Mouse (Mus musculus): ENCODE measurements at regions not wholly inside any gene's neighbourhood (a gene's known extent, or its start where the extent isn't known, plus 50 kb on each side); places are given as distances from the start of the nearest gene placed in this dataset.

DNA sequence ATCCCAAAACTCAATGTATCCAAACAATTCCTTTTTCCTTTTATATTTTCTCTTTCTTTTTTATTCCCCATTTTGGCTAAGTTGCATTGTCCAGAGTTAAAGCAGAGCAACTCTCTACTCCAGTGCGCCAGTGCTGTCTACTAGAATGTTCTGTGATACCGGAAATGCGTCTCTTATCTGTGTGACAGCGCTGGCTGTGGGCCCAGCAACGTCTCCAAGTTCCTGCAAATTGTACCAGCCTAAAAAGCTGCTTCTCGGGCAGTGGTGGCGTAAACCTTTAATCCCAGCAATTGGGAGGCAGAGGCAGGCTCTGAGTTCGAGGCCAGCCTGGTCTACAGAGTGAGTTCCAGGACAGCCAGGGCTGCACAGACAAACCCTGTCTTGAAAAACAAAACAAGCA is 59.4 kb downstream of the Cox18 start:
- DNase-seq: peak; percentile 33 to 39
- Histone ChIP-seq H3K27ac (no peak overlapping the region; the same call in 1 of the 2 replicates), H3K9ac (ENCODE audit: low read depth, low read length) (no peak overlapping the region), H3K4me1 (ENCODE audit: control insufficient read depth, insufficient read depth, low read length) (peaks cover 1% of the 10 kb centered on the region), H3K4me3 (no peak overlapping the region), H3K27me3 (ENCODE audit: control insufficient read depth, insufficient read depth, low read length) (no peaks in the 10 kb centered on the region), H3K79me2 (replicated peaks; ENCODE audit: control insufficient read depth, insufficient read depth, low read length) (no peaks in the 10 kb centered on the region), H3K36me3 (ENCODE audit: control insufficient read depth, insufficient read depth, low read length) (no peaks in the 10 kb centered on the region)
- intact Hi-C loops (cut with DNase I): no loop called here
- no peak for TF ChIP-seq POLR2A (IDR thresholded peaks at IDR 0.05; ENCODE audit: insufficient read depth, low read depth, low read length)
- no peak for TF ChIP-seq CTCF (IDR thresholded peaks at IDR 0.05)
- no peak for TF ChIP-seq EP300 (IDR thresholded peaks at IDR 0.05; ENCODE audit: insufficient read depth, low read depth, low read length)
- WGBS: 23% methylated on average over 8 of the region's 8 CpGs

DNA sequence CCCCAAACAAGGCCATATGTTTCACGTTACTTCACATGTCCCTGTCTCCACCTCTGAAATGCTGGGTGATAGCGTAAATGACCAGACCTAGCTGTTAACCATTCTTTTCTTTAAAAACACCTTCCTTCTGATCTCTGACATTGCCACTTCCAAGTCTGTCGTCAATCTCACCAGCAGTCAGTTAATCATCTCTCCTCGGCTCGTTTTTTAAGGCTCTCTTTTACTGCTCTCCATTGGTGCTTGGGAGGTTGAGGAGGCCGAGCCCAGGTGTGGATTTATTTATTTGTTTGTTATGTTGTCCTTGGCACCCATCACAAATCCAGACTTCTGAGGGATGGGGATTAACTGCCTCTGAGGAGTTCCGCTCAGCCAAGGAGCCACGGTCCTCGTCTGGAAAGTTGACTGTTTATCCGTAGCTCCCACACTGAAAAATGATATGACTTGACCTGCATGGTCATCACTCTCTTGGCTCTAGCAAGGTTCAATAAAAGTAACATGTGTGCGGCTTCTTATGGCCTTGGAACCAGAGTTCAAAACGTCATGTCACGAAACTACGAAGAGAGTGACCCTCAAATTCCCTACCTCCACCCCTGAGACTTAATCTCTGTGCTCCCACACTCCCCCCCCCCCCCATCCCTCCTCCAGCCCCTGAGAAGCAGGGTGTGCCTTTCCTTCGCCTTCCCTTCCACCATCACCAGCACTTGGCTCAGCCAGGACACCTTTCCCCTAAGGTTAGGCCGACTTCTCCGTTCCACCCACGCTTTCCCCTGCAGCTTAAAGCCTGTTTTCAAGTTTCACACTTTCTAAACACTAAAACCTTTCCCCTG is 60.6 kb downstream of the Cox18 start:
- WGBS: 72% methylated on average over 18 of the region's 18 CpGs
- intact Hi-C loops (cut with DNase I): no loop called here

DNA sequence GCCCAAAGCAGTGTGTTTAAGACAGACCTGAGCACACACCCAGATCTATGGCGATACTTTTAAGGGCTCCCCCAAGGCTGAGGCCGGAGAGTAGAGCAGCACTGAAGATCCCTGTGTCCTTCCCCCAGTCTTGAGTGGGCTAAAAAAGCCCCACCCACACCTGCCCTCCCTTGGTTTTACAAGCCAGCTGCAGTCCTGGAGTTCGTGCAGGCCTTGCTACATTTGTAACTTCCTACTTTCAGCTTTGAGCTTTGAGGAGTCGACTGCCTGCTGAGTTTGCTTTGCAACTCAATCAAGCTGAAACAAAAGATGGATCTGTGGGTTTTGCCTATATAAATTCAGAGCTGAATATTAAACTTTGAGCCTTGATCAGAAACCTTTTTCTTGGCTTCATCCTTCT is 63.5 kb downstream of the Cox18 start:
- Histone ChIP-seq H3K79me2 (replicated peaks; ENCODE audit: control insufficient read depth, insufficient read depth, low read length) (no peaks in the 10 kb centered on the region), H3K4me3 (no peak overlapping the region), H3K27me3 (ENCODE audit: control insufficient read depth, insufficient read depth, low read length) (no peaks in the 10 kb centered on the region), H3K4me1 (ENCODE audit: control insufficient read depth, insufficient read depth, low read length) (peaks cover 1% of the 10 kb centered on the region), H3K9ac (ENCODE audit: low read depth, low read length) (no peak overlapping the region), H3K27ac (no peak overlapping the region), H3K36me3 (ENCODE audit: control insufficient read depth, insufficient read depth, low read length) (no peaks in the 10 kb centered on the region)
- no peak for TF ChIP-seq CTCF (IDR thresholded peaks at IDR 0.05)
- TF ChIP-seq EP300 (IDR thresholded peaks at IDR 0.05; ENCODE audit: insufficient read depth, low read depth, low read length): no peak
- no peak for TF ChIP-seq POLR2A (IDR thresholded peaks at IDR 0.05; ENCODE audit: insufficient read depth, low read depth, low read length)
- WGBS: 70% methylated on average over 4 of the region's 4 CpGs
- DNase-seq: no peak
- intact Hi-C loops (cut with DNase I): no loop called here

More for the DNA sequence above, 60.6 kb downstream of the Cox18 start:
- no peak for TF ChIP-seq CTCF (IDR thresholded peaks at IDR 0.05)
- TF ChIP-seq EP300 (IDR thresholded peaks at IDR 0.05; ENCODE audit: insufficient read depth, low read depth, low read length): no peak
- no peak for TF ChIP-seq POLR2A (IDR thresholded peaks at IDR 0.05; ENCODE audit: insufficient read depth, low read depth, low read length)
- DNase-seq: no peak
- Histone ChIP-seq H3K79me2 (replicated peaks; ENCODE audit: control insufficient read depth, insufficient read depth, low read length) (no peaks in the 10 kb centered on the region), H3K36me3 (ENCODE audit: control insufficient read depth, insufficient read depth, low read length) (no peaks in the 10 kb centered on the region), H3K27me3 (ENCODE audit: control insufficient read depth, insufficient read depth, low read length) (no peaks in the 10 kb centered on the region), H3K9ac (ENCODE audit: low read depth, low read length) (no peak overlapping the region), H3K4me1 (ENCODE audit: control insufficient read depth, insufficient read depth, low read length) (peaks cover 1% of the 10 kb centered on the region), H3K4me3 (no peak overlapping the region), H3K27ac (no peak overlapping the region)

DNA sequence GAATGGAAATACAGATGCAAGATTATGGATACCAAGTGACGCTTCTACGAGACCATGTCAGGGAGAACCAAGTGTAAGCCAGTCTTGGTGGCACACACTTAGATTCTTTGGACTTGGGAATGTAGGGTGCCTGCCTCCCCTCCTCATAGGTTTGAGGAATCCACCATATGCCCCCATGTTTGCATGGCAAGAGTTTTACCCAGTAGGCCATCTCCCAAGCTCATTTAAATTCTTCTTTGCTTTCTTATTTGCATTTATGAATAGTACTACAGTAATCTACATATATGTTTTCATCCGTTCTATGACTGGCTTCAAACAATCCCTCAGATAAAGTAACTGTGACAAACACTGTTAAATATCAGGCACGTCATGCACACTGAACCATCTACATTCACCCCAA is 67.3 kb downstream of the Cox18 start:
- intact Hi-C loops (cut with DNase I): no loop called here
- no peak for DNase-seq
- Histone ChIP-seq H3K4me3 (no peak overlapping the region), H3K9ac (ENCODE audit: low read depth, low read length) (no peak overlapping the region), H3K79me2 (replicated peaks; ENCODE audit: control insufficient read depth, insufficient read depth, low read length) (no peaks in the 10 kb centered on the region), H3K36me3 (ENCODE audit: control insufficient read depth, insufficient read depth, low read length) (no peaks in the 10 kb centered on the region), H3K27ac (no peak overlapping the region), H3K27me3 (ENCODE audit: control insufficient read depth, insufficient read depth, low read length) (no peaks in the 10 kb centered on the region), H3K4me1 (ENCODE audit: control insufficient read depth, insufficient read depth, low read length) (no peaks in the 10 kb centered on the region)
- WGBS: 92% methylated on average over 4 of the region's 4 CpGs
- TF ChIP-seq EP300 (IDR thresholded peaks at IDR 0.05; ENCODE audit: insufficient read depth, low read depth, low read length) (no peak), CTCF (IDR thresholded peaks at IDR 0.05) (no peak), POLR2A (IDR thresholded peaks at IDR 0.05; ENCODE audit: insufficient read depth, low read depth, low read length) (no peak)

DNA sequence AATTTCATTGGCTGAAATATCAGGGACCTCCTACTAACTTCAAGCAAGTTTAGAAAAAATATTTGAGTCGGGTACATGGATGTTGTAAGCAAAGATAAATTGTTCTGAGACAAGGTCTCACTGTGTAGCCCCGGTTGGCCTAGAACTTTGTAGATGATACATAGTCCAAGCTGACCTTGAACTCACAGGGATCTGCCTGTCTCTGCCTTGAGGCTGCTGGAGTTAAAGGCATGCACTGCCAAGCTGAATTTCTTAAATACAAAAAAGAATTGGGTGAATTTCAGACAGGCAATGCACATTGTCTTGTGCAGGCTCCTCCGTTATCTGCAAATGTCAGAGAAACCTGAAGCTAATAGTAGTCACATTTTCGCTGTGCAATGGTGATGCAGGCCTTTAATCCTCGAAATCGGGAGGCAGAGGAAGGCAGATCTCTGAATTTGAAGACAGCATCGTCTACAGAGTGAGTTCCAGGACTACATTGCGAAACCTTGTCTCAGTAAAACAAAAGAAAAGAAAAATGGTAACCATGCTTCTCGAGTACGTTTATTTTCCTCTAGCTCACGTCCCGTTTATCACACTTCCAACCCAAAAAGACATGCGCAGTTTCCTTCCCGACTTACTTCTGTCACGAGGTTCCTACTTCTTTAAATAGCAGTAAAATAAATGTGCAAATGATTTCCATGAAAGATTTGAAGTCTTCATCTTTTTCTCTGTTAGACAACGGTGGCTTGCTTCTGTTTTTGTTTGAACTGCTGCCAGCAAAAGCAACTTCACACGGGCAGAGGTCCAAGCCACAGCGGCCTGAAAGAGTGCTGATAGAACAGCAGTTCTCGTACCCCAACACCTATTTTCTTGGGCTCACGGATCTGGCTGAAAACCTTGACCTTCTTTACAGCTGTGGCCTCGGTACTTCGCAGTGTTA is 73.9 kb downstream of the Cox18 start:
- no peaks in the 10 kb centered on the region for H3K4me1 ChIP-seq (ENCODE audit: control insufficient read depth, insufficient read depth, low read length)
- no peak overlapping the region for H3K9ac ChIP-seq (ENCODE audit: low read depth, low read length)
- WGBS: 41% methylated on average over 22 of the region's 22 CpGs
- no peak for DNase-seq
- H3K79me2 ChIP-seq (replicated peaks; ENCODE audit: control insufficient read depth, insufficient read depth, low read length): no peaks in the 10 kb centered on the region
- no peak overlapping the region for H3K27ac ChIP-seq
- intact Hi-C loops (cut with DNase I): no loop called here
- no peaks in the 10 kb centered on the region for H3K36me3 ChIP-seq (ENCODE audit: control insufficient read depth, insufficient read depth, low read length)
- H3K4me3 ChIP-seq: no peak overlapping the region
- no peaks in the 10 kb centered on the region for H3K27me3 ChIP-seq (ENCODE audit: control insufficient read depth, insufficient read depth, low read length)
- no peak for TF ChIP-seq EP300 (IDR thresholded peaks at IDR 0.05; ENCODE audit: insufficient read depth, low read depth, low read length)
- no peak for TF ChIP-seq POLR2A (IDR thresholded peaks at IDR 0.05; ENCODE audit: insufficient read depth, low read depth, low read length)
- TF ChIP-seq CTCF (IDR thresholded peaks at IDR 0.05): no peak

Data from heart, adult 2 months (tissue).